Mouse (Mus musculus) layer of hippocampus, adult 2 months (tissue): ENCODE measurements around the gene Neil3. TPM values are rescaled to one million over a fixed set of nuclear protein-coding genes. Genes with fewer than 3 reads are reported as not detected.

Source experiments
- DNase-seq, 2 experiments: peaks; one replicate each; pipeline ENCODE4 v3.0.0; 2022; ENCODE audit warnings: low spot score in 2 of 2
- H3K27ac ChIP-seq: fragments of 200-600 bp; 2 replicates; pipeline ENCODE4 v1.8.1; 2022
- H3K4me3 ChIP-seq: fragments of 200-600 bp; 2 replicates; pipeline ENCODE4 v1.8.1; 2022; ENCODE audit warnings: mild to moderate bottlenecking
- CTCF ChIP-seq: fragments of 200-600 bp; conservative IDR thresholded peaks from 2 replicates; pipeline ENCODE4 v1.8.1; 2022; ENCODE audit warnings: antibody characterized with exemption, mild to moderate bottlenecking, moderate library complexity
- long read RNA-seq, 2 experiments: library from polyadenylated mRNA; stranded (forward); transcript quantifications; one replicate each; pipeline ENCODE4 v2.0.0; 2021; ENCODE audit warnings: borderline mapping rate in 2 of 2
- total RNA-seq, 2 experiments: library from RNA; stranded (reverse); gene quantifications; 2 replicates each; pipeline ENCODE4 v1.2.3; 2021

Neil3 gene
- total RNA-seq = under 1 TPM; 0.15 to 0.20 TPM
- long read RNA-seq, experiment 1 = 0 reads
- long read RNA-seq, experiment 2 = 0 reads

- no peak within 1 kb of the TSS for H3K27ac ChIP-seq
- DNase-seq = no peak
- TF ChIP-seq CTCF = no peak
- H3K4me3 ChIP-seq = peak within 1 kb of the TSS; percentile 52
Measured at GRCm38 (mm10) chr8:53638495-53639171, at the start of gene Neil3. Neil3 (minus strand) TSS chr8:53639065.

DNA sequence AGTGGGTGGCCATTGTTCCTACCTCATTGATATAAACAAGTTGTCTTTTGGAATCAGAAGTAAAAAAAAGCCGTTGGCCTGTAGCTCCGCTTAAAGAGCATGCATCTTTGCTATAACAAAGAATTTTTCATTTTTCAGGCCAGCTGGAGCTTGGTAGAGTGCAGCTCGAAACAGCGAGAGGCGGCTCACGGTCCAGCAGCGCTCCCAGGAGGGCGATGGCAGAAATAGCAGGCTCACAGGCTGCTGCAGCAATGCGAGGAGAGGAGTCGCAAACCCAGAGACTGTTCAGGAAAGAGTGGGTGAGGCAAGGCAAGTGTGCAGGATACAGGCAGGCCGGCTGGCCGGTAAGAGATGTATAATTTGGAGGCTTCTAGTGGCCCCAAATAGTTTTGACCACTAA lies 42.0 kb upstream of the Neil3 start:
- no peak overlapping the region for H3K27ac ChIP-seq
- 0 out of 2 replicates have a peak overlapping the region, but pooled peaks have one; percentile 22 for H3K4me3 ChIP-seq
- DNase-seq = peak; percentile 70 to 72
- TF ChIP-seq CTCF = peak; percentile 98

DNA sequence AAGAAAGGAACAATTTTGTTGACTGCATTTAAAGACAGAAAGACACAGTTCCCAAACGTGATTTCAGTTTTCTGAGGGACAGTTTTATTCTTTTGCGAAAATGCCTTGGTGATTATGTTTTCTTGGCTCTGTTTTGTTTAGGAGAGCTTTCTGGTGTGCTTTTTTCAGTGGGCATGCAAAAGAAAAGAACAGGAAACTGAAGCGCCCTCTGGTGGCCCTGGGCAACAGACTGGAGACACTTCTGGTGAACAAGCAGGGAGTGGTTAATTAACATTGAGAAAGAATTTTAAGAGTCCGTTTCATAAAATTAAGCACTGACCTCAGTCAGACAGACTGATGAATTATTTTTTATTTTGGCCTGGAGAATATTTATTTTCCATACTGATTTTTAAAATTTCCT lies 25.1 kb upstream of the Neil3 start:
- DNase-seq = peak; percentile 41 to 77
- Histone ChIP-seq H3K4me3 (no peak overlapping the region), H3K27ac (no peak overlapping the region)
- TF ChIP-seq CTCF = peak; percentile 89

- Histone ChIP-seq H3K27ac (no peak overlapping the region), H3K4me3 (no peak overlapping the region)
- no peak for DNase-seq
- no peak for TF ChIP-seq CTCF
Measured at GRCm38 (mm10) chr8:53661436-53661835, 22.6 kb upstream of the Neil3 start.

DNA sequence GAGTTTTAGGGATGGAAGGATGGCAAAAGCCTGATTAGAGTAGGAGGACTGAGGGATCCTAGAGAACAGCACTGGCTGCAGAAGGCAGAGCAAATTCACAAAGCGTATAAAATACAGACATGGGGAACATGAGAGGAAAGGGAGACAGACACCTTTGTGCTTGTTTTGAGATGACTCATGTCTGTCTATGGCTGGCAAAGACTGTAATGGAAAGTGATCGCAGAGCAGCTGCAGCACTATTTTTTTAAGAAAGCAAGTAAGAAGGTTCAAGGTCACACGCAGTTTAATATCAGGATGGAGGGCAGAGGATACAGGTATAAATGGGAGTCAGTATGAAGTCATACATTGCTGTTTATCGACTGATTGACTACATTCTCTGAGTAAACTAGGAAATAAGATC lies 8.2 kb downstream of the Neil3 start:
- no peak for DNase-seq
- Histone ChIP-seq H3K4me3 (no peak overlapping the region), H3K27ac (no peak overlapping the region)
- TF ChIP-seq CTCF = no peak

DNA sequence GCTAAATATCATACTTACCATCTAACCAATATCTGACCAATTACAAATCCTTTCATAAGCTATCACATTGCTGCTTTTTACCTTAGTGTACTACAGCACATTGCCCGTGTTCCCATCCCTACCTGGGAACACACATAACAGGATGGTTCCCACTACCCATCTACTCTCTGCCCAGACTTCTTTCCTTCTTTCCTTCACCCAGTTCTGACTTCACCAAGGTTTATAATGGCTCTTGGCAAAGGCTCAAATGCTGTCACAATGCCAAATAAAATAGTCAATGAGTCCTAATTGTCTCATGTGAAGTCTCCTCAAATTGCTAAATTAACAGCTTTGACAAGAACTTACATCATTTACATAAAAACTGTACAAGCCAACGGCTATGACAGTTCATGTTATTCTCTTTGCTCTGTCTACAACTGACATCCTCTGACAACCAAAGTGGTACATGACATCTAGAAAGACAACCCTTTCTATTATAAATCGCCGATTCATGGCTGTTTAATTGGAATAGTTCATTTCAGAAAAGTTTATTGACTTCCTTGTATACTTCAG lies 9.9 kb downstream of the Neil3 start:
- Histone ChIP-seq H3K27ac (no peak overlapping the region), H3K4me3 (no peak overlapping the region)
- no peak for TF ChIP-seq CTCF
- DNase-seq = no peak

- no peak for TF ChIP-seq CTCF
- no peak overlapping the region for H3K4me3 ChIP-seq
- H3K27ac ChIP-seq = no peak overlapping the region
- no peak for DNase-seq
Measured at GRCm38 (mm10) chr8:53623425-53623824, 15.4 kb downstream of the Neil3 start.

DNA sequence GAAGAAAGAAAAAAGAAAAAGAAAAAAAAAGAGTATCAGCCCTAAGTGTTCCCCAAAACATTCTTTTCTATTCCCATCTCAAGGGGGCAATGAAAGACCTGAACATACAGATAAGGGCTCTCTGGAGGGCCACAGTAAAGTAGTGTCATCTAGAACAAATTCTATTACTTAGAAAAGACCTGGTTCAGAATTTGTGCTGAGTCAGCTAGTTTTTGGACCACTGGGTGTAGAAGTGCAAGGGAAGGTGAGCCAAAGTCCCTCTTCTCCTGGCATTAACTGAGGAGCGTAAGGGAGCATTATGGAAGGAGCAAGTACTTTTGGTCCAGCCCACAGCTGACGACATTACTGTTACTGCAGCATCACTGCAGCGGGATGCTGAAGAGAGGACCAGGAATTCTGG lies 19.7 kb downstream of the Neil3 start:
- TF ChIP-seq CTCF = no peak
- Histone ChIP-seq H3K27ac (no peak overlapping the region), H3K4me3 (no peak overlapping the region)
- no peak for DNase-seq

GRCm38 (mm10) chr8:53614288-53614646 lies 24.6 kb downstream of the Neil3 start:
- H3K4me3 ChIP-seq = no peak overlapping the region
- H3K27ac ChIP-seq = no peak overlapping the region
- no peak for DNase-seq
- TF ChIP-seq CTCF = no peak

GRCm38 (mm10) chr8:53613577-53614287 lies 25.1 kb downstream of the Neil3 start:
- Histone ChIP-seq H3K4me3 (no peak overlapping the region), H3K27ac (no peak overlapping the region)
- no peak for DNase-seq
- TF ChIP-seq CTCF = no peak

- TF ChIP-seq CTCF = peak; percentile 28
- no peak for DNase-seq
- Histone ChIP-seq H3K27ac (no peak overlapping the region), H3K4me3 (no peak overlapping the region)
Measured at GRCm38 (mm10) chr8:53612297-53612696, 26.6 kb downstream of the Neil3 start.

DNA sequence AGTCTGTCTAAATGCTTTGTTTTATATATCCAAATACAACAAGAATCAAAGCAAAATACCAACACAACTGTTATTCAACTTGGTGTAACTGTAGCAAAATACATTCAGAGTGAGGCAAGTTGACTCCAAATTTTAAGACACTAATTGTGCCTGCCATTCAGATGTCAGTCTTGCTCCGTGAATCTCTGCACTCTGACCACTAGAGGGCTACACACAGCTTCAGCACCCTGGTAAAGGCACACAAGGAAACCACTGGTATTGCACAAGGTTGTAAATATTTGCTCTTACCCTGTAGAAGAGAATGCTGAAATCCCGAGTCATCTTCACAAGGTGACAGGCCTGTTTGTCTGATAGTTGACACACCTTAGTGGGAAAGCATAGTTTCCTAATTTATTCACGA lies 31.8 kb downstream of the Neil3 start:
- no peak for DNase-seq
- no peak overlapping the region for H3K27ac ChIP-seq
- peak; percentile 88 for TF ChIP-seq CTCF
- no peak overlapping the region for H3K4me3 ChIP-seq

DNA sequence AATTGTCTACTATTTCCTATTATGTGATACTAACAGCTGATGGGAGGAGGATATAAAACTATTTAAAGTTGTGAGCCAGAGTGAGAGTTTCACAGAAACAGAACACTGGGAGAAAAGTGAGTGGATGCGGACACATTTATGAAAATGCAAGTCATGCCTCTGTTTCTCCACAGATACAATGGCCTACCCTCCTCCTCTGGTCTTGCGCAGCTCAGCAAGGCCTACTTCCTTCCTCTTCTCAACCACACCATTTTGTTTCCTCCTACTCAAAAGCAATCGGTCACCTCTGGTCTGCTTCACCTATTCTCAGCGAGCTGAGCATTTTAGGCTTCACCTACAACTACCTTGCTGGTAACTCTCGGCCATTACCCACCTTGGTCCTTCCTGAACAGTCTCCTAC lies 34.0 kb downstream of the Neil3 start:
- Histone ChIP-seq H3K4me3 (no peak overlapping the region), H3K27ac (no peak overlapping the region)
- no peak for DNase-seq
- TF ChIP-seq CTCF = no peak

DNA sequence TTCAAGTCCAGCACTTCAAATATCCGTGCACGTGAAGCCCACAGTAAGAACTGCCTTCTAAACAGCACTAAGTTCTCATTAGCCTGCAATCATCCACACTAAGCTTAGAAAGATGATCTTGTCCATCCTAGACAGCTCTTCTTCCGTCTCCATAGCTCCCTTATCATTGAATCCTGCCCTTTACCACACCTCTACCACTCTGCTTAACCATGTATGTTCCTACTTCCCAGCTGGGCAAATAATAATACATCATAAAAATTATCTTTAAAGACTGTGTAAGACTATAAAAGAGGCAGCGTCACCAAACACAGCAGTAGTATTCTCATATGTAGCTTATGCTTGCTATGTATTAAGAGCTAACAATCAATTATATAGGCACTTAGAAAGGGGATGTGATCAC lies 35.2 kb downstream of the Neil3 start:
- Histone ChIP-seq H3K4me3 (no peak overlapping the region), H3K27ac (no peak overlapping the region)
- DNase-seq = no peak
- TF ChIP-seq CTCF = no peak
